Mouse (Mus musculus) intestine, embryonic 16.5 days (tissue): Measurements from ENCODE around the gene Hoxa13. TPM values are rescaled to one million over a fixed set of nuclear protein-coding genes. Genes with fewer than 3 reads are reported as not detected.

Experiments used
- ATAC-seq: fragments of 200-750 bp; cut with Nextera tagmentation; 2 replicates; pipeline ENCODE4 v1.8.0; 2017; ENCODE audit warnings: moderate TSS enrichment, moderate library complexity
- H3K27ac ChIP-seq: fragments of 300-500 bp; sonication (generic); 2 replicates; pipeline ENCODE4 v1.5.1; 2014; ENCODE audit warnings: mild to moderate bottlenecking, low read length
- H3K27me3 ChIP-seq: fragments of 300-500 bp; sonication (generic); replicated peaks from 2 replicates; pipeline ENCODE4 v1.6.1; 2014; ENCODE audit warnings: low read length, control low read depth, mixed read lengths; ENCODE audit not compliant: control insufficient read depth, insufficient read depth
- H3K36me3 ChIP-seq: fragments of 300-500 bp; sonication (generic); 2 replicates; pipeline ENCODE4 v1.6.1; 2014; ENCODE audit warnings: low read length, control low read depth; ENCODE audit not compliant: control insufficient read depth, insufficient read depth
- H3K4me1 ChIP-seq: fragments of 300-500 bp; sonication (generic); 2 replicates; pipeline ENCODE4 v1.6.1; 2014; ENCODE audit warnings: low read length, control low read depth, mixed read lengths; ENCODE audit not compliant: control insufficient read depth, insufficient read depth
- H3K4me2 ChIP-seq: fragments of 300-500 bp; sonication (generic); 2 replicates; pipeline ENCODE4 v1.6.1; 2014; ENCODE audit warnings: low read depth, low read length, control low read depth
- H3K4me3 ChIP-seq: fragments of 300-500 bp; sonication (generic); 2 replicates; pipeline ENCODE4 v1.5.1; 2014; ENCODE audit warnings: mild to moderate bottlenecking, low read length
- H3K9ac ChIP-seq: fragments of 300-500 bp; sonication (generic); 2 replicates; pipeline ENCODE4 v1.6.1; 2014; ENCODE audit warnings: low read depth, low read length
- H3K9me3 ChIP-seq: fragments of 300-500 bp; sonication (generic); 2 replicates; pipeline ENCODE4 v1.6.1; 2016; ENCODE audit warnings: low read length, control low read depth; ENCODE audit not compliant: control insufficient read depth
- WGBS: fragments of 180-500 bp; shearing (Covaris S2); extraction: QIAGEN DNeasy Blood & Tissue Kit; methylation state at CpG from one replicate; pipeline ENCODE4 v1.1.7; 2014; 5-methylcytosine and 5-hydroxymethylcytosine counted together
- polyA plus RNA-seq: library from polyadenylated mRNA; unstranded; fragments of >200 nt; fragmentation: Nextera tagmentation; extraction: Ambion mirVana; gene quantifications from 2 replicates; pipeline ENCODE4 v1.2.1, GENCODE M21; 2015

Hoxa13 gene
- polyA plus RNA-seq, 1 experiment from 2014 or later: 0.45 TPM

GRCm38 (mm10) chr6:52227470-52228222, 33.0 kb downstream of the Hoxa13 start:
- H3K4me2 ChIP-seq: no peak overlapping the region
- ATAC-seq: no peak
- no peaks in the 10 kb centered on the region for H3K4me1 ChIP-seq
- H3K36me3 ChIP-seq: no peaks in the 10 kb centered on the region
- H3K27ac ChIP-seq: no peak overlapping the region
- peaks cover 75% of the 10 kb centered on the region for H3K27me3 ChIP-seq
- no peaks in the 10 kb centered on the region for H3K9me3 ChIP-seq
- 7% methylated on average over 11 of the region's 11 CpGs for WGBS
- no peak overlapping the region for H3K4me3 ChIP-seq
- no peak overlapping the region for H3K9ac ChIP-seq

GRCm38 (mm10) chr6:52226569-52227257, 34.0 kb downstream of the Hoxa13 start:
- peak overlapping the region; percentile 27; the same call in 1 of the 2 replicates for H3K4me2 ChIP-seq
- H3K27ac ChIP-seq: peak overlapping the region; percentile 45
- no peaks in the 10 kb centered on the region for H3K9me3 ChIP-seq
- H3K4me3 ChIP-seq: peak overlapping the region; percentile 38; the same call in 1 of the 2 replicates
- peaks cover 80% of the 10 kb centered on the region for H3K27me3 ChIP-seq
- no peaks in the 10 kb centered on the region for H3K36me3 ChIP-seq
- peaks cover 1% of the 10 kb centered on the region; the same call in 1 of the 2 replicates for H3K4me1 ChIP-seq
- peak overlapping the region; percentile 24; the same call in 1 of the 2 replicates for H3K9ac ChIP-seq
- ATAC-seq: no peak
- 5% methylated on average over 26 of the region's 26 CpGs for WGBS

- H3K27ac ChIP-seq: no peak overlapping the region
- WGBS: 2% methylated on average over 69 of the region's 69 CpGs
- peaks cover 6% of the 10 kb centered on the region; the same call in 1 of the 2 replicates for H3K4me1 ChIP-seq
- peak overlapping the region; percentile 40 for H3K4me2 ChIP-seq
- ATAC-seq: no peak
- H3K36me3 ChIP-seq: no peaks in the 10 kb centered on the region
- H3K4me3 ChIP-seq: peak overlapping the region; percentile 38
- peak overlapping the region; percentile 55 for H3K9ac ChIP-seq
- H3K27me3 ChIP-seq: peaks cover 82% of the 10 kb centered on the region
- no peaks in the 10 kb centered on the region for H3K9me3 ChIP-seq
Observed at GRCm38 (mm10) chr6:52225612-52226568, 34.8 kb downstream of the Hoxa13 start.

GRCm38 (mm10) chr6:52224895-52225611, 35.6 kb downstream of the Hoxa13 start:
- no peaks in the 10 kb centered on the region for H3K36me3 ChIP-seq
- 5% methylated on average over 33 of the region's 36 CpGs for WGBS
- H3K9ac ChIP-seq: peak overlapping the region; percentile 55
- H3K4me3 ChIP-seq: peak overlapping the region; percentile 38
- H3K9me3 ChIP-seq: no peaks in the 10 kb centered on the region
- ATAC-seq: no peak
- H3K27me3 ChIP-seq: peaks cover 84% of the 10 kb centered on the region
- H3K4me1 ChIP-seq: peaks cover 6% of the 10 kb centered on the region; the same call in 1 of the 2 replicates
- peak overlapping the region; percentile 40 for H3K4me2 ChIP-seq
- no peak overlapping the region for H3K27ac ChIP-seq

- Histone ChIP-seq H3K27me3 (peaks cover 85% of the 10 kb centered on the region), H3K4me2 (peak overlapping the region; percentile 40), H3K4me3 (peak overlapping the region; percentile 38), H3K27ac (no peak overlapping the region), H3K4me1 (peaks cover 6% of the 10 kb centered on the region; the same call in 1 of the 2 replicates), H3K9me3 (no peaks in the 10 kb centered on the region), H3K9ac (no peak overlapping the region), H3K36me3 (no peaks in the 10 kb centered on the region)
- ATAC-seq: no peak
- WGBS: 12% methylated on average over 24 of the region's 24 CpGs
Observed at GRCm38 (mm10) chr6:52223939-52224760, 36.5 kb downstream of the Hoxa13 start.

GRCm38 (mm10) chr6:52222729-52223128, 38.0 kb downstream of the Hoxa13 start:
- peak overlapping the region; percentile 33; the same call in 1 of the 2 replicates for H3K9ac ChIP-seq

GRCm38 (mm10) chr6:52221993-52222685, 38.5 kb downstream of the Hoxa13 start:
- Histone ChIP-seq H3K36me3 (no peaks in the 10 kb centered on the region), H3K4me1 (peaks cover 8% of the 10 kb centered on the region), H3K4me3 (peak overlapping the region; percentile 58), H3K9me3 (no peaks in the 10 kb centered on the region), H3K4me2 (peak overlapping the region; percentile 91), H3K27me3 (peaks cover 85% of the 10 kb centered on the region), H3K27ac (no peak overlapping the region), H3K9ac (peak overlapping the region; percentile 44; the same call in 1 of the 2 replicates)
- peak; percentile 9; the same call in 1 of the 2 replicates for ATAC-seq
- 15% methylated on average over 21 of the region's 21 CpGs for WGBS

More at GRCm38 (mm10) chr6:52222729-52223128, 38.0 kb downstream of the Hoxa13 start:
- Histone ChIP-seq H3K36me3 (no peaks in the 10 kb centered on the region), H3K4me1 (peaks cover 6% of the 10 kb centered on the region; the same call in 1 of the 2 replicates), H3K27ac (no peak overlapping the region), H3K9me3 (no peaks in the 10 kb centered on the region), H3K4me3 (peak overlapping the region; percentile 12; the same call in 1 of the 2 replicates), H3K4me2 (peak overlapping the region; percentile 30; the same call in 1 of the 2 replicates), H3K27me3 (peaks cover 86% of the 10 kb centered on the region)
- WGBS: 38% methylated on average over 13 of the region's 13 CpGs
- ATAC-seq: no peak
